Mouse (Mus musculus) liver, embryonic 12.5 days (tissue): Measurements from ENCODE around the gene Tnfrsf17. TPM values are rescaled to one million over a fixed set of nuclear protein-coding genes. Genes with fewer than 3 reads are reported as not detected.

Experiments used
- ATAC-seq: fragments of 200-750 bp; cut with Nextera tagmentation; 2 replicates; pipeline ENCODE4 v1.8.0; 2017; ENCODE audit warnings: moderate number of reproducible peaks, mild to moderate bottlenecking, moderate library complexity
- H3K27ac ChIP-seq: fragments of 300-500 bp; sonication (generic); 2 replicates; pipeline ENCODE4 v1.5.1; 2016; ENCODE audit warnings: mild to moderate bottlenecking
- H3K27me3 ChIP-seq: fragments of 300-500 bp; sonication (generic); replicated peaks from 2 replicates; pipeline ENCODE4 v1.6.1; 2016; ENCODE audit warnings: mild to moderate bottlenecking, moderate library complexity
- H3K36me3 ChIP-seq: fragments of 300-500 bp; sonication (generic); 2 replicates; pipeline ENCODE4 v1.6.1; 2016; ENCODE audit warnings: mild to moderate bottlenecking, moderate library complexity
- H3K4me1 ChIP-seq: fragments of 300-500 bp; sonication (generic); 2 replicates; pipeline ENCODE4 v1.6.1; 2016
- H3K4me2 ChIP-seq: fragments of 300-500 bp; sonication (generic); 2 replicates; pipeline ENCODE4 v1.6.1; 2016; ENCODE audit warnings: mild to moderate bottlenecking, moderate library complexity
- H3K4me3 ChIP-seq: fragments of 300-500 bp; sonication (generic); 2 replicates; pipeline ENCODE4 v1.5.1; 2016; ENCODE audit warnings: mild to moderate bottlenecking, moderate library complexity
- H3K9ac ChIP-seq: fragments of 300-500 bp; sonication (generic); 2 replicates; pipeline ENCODE4 v1.6.1; 2016; ENCODE audit warnings: mild to moderate bottlenecking, moderate library complexity
- H3K9me3 ChIP-seq: fragments of 300-500 bp; sonication (generic); replicated peaks from 2 replicates; pipeline ENCODE4 v1.6.1; 2016; ENCODE audit warnings: mild to moderate bottlenecking, moderate library complexity
- WGBS: fragments of 180-500 bp; shearing (Covaris S2); methylation state at CpG from one replicate; pipeline ENCODE4 v1.1.7; 2016; ENCODE audit not compliant: insufficient replicate concordance; 5-methylcytosine and 5-hydroxymethylcytosine counted together
- polyA plus RNA-seq: library from polyadenylated mRNA; unstranded; fragments of >200 nt; fragmentation: Nextera tagmentation; extraction: Ambion mirVana; gene quantifications from 2 replicates; pipeline ENCODE4 v1.2.1, GENCODE M21; 2016

Tnfrsf17 gene
- polyA plus RNA-seq, 1 experiment from 2014 or later: not detected

DNA sequence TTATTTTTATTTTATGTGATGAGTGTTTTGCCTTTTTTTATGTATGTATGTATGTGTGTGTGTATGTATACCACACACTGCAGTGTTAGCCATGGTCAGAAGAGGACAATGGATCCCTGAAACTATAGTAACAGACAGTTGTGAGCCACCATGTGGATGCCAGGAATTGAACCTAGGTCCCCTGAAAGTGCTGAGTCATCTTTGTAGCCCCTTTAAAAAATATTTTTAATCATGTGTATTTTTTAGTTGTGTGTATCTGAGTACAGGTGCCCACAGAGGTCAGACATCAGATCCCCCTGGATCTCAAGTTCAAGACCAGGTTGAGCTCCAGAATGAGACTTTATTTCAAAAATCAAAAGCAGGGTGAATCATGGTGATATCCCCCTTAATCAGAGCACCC lies 9.9 kb upstream of the Tnfrsf17 start:
- no peaks in the 10 kb centered on the region for H3K9me3 ChIP-seq
- H3K36me3 ChIP-seq: no peaks in the 10 kb centered on the region
- no peak for ATAC-seq
- H3K4me1 ChIP-seq: 0 out of 2 replicates have a peak, but pooled peaks cover 5% of the 10 kb centered on the region
- no peak overlapping the region for H3K27ac ChIP-seq
- no peak overlapping the region for H3K4me3 ChIP-seq
- H3K4me2 ChIP-seq: no peak overlapping the region
- H3K9ac ChIP-seq: no peak overlapping the region
- no peaks in the 10 kb centered on the region for H3K27me3 ChIP-seq

DNA sequence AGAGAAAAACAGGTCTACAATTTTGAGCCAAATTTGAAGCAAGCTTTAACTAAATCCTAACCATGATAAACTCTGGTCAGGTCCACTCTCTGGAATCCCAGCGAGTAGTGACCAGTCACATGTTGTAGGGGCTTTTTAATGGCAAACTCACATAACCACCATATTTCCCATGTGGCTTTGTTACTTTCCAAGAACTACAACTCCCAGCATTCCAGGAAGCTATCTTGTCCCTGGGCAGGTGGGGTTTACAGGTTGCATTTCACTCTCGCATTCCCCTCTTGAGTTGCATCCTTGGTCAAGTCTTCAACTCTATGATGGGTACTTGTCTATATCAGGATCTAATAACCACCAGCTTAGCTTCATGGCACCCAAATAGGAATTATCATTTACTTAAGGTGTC lies 8.1 kb upstream of the Tnfrsf17 start:
- Histone ChIP-seq H3K9me3 (no peaks in the 10 kb centered on the region), H3K4me1 (no peaks in the 10 kb centered on the region), H3K27me3 (no peaks in the 10 kb centered on the region), H3K4me3 (no peak overlapping the region), H3K36me3 (no peaks in the 10 kb centered on the region), H3K4me2 (no peak overlapping the region), H3K27ac (no peak overlapping the region), H3K9ac (no peak overlapping the region)
- ATAC-seq: no peak
- WGBS: 62% methylated on average over 2 of the region's 2 CpGs

DNA sequence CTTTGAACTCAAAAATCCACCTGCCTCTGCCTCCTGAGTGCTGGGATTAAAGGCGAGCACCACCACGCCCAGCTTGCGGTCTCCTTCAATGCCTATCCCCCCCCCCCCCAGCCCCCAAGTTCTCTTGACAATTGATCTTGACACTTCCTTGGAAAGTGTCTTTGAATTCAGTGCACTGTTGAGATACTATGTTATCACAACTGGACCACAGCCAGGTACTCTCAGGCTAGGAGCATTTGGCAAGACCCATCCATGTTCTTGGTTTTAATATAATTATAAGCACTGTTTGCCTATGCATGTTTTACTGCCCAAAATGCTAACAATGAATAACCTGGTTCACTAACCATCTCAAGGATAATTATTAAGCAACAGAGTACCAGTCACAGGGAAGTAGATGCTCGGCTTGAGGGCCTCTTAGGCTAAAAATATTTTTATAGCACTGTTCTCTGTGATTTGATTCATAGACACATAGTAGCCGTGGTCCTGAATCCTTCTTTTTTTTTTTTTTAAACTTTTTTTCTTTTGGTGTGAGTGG lies 2.2 kb downstream of the Tnfrsf17 start:
- Histone ChIP-seq H3K27ac (no peak overlapping the region), H3K36me3 (no peaks in the 10 kb centered on the region), H3K4me1 (no peaks in the 10 kb centered on the region), H3K9ac (no peak overlapping the region), H3K4me2 (no peak overlapping the region), H3K9me3 (no peaks in the 10 kb centered on the region), H3K4me3 (no peak overlapping the region), H3K27me3 (no peaks in the 10 kb centered on the region)
- no peak for ATAC-seq
- 51% methylated on average over 5 of the region's 5 CpGs for WGBS

DNA sequence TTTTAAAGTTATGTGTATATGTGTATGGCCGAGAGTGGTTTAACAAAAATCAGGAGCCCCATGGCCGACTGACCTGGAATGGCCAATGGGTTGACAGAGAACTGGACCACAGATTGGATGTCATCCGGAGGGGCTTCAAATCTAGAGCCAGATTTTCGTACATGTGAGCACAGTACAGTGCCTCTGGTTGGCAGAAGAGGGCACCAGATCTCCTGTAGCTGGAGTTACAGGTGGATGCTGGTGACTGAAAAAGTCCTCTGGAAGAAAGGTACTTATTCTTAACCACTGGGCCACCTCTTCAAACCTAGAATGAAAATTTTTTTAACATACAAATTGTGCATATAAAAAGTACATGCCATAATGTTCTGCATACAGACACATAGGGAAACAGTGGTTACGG lies 3.1 kb downstream of the Tnfrsf17 start:
- H3K4me1 ChIP-seq: no peaks in the 10 kb centered on the region
- no peaks in the 10 kb centered on the region for H3K36me3 ChIP-seq
- no peak overlapping the region for H3K27ac ChIP-seq
- no peak for ATAC-seq
- no peaks in the 10 kb centered on the region for H3K27me3 ChIP-seq
- 63% methylated on average over 5 of the region's 5 CpGs for WGBS
- no peak overlapping the region for H3K4me2 ChIP-seq
- H3K9ac ChIP-seq: no peak overlapping the region
- H3K4me3 ChIP-seq: no peak overlapping the region
- H3K9me3 ChIP-seq: no peaks in the 10 kb centered on the region

DNA sequence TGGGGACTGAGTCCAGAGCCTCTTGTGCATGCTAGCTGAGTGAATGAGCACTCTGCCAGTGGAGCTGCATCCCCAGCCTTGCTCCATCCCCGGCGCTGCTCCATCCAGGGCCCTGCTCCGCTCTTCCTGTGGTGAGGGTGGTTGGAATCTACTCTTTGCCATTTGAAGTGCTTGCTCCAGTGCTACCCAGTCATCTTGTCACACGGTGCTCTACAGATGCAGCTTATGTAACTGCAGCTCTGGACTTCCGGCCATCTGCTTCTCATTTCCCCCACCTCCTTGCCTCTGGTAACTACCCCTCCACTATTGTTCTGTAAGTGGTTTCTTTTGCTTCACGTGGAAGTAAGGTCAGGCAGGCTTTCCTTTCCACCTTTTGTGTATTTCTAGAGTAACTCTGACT lies 3.7 kb downstream of the Tnfrsf17 start:
- ATAC-seq: no peak
- 48% methylated on average over 6 of the region's 6 CpGs for WGBS
- Histone ChIP-seq H3K36me3 (no peaks in the 10 kb centered on the region), H3K27me3 (no peaks in the 10 kb centered on the region), H3K4me3 (no peak overlapping the region), H3K9me3 (no peaks in the 10 kb centered on the region), H3K4me1 (peaks cover 5% of the 10 kb centered on the region), H3K4me2 (no peak overlapping the region), H3K27ac (no peak overlapping the region), H3K9ac (no peak overlapping the region)

DNA sequence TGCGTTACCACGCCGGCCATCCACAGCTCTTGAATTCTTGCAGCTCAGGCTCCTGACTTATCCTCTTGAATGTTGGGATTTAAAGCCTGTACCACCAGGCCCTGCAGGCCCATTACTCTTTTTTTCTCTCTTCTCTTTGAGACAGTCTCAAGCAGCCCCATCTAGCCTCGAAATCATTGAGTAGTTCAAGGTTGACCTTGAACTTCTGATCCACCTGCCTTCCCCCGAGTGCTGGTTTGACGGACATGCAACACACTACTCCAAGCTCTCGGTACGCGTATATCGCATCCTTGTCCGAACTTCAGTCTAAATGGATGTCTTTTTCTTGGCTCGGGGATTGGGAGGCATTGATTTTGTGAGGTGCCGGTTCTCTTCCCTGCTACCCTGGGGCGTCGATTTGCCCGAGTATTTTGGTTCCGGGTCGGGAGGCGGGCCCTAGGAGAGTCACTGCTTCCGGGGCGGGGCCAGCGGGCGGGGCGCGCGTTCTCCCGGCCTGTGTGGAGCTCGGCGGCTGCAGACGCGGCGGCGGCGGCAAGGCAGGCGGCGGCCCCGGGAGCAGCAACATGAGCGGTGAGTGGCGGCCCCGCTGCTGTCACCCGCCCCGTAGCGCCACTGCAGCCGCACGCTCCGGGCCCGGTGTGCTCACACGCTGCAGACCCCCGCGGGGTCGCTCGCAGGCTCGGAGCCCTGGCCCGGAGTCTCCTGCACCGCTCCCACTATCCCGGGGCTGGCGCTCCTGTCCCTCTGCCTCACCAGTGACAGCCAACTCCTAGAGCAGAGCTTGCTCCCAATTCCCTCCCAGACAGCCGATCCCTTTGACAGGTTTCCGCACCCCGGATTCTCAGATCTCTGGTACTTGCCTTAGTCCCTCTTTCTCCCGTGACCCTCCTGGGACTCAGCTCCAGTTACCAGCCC lies 9.1 kb downstream of the Tnfrsf17 start, which contains the start of gene Snx29:
Snx29 (plus strand) TSS at position 500 of the 915 bp plus-strand sequence.
- Histone ChIP-seq H3K27me3 (no peaks in the 10 kb centered on the region), H3K9me3 (no peaks in the 10 kb centered on the region), H3K4me3 (peak within 1 kb of the TSS; percentile 80), H3K27ac (peak within 1 kb of the TSS; percentile 84), H3K4me1 (peaks cover 17% of the 10 kb centered on the region), H3K36me3 (no peaks in the 10 kb centered on the region), H3K4me2 (peak within 1 kb of the TSS; percentile 95), H3K9ac (peak within 1 kb of the TSS; percentile 88)
- peak; percentile 95 for ATAC-seq
- 5% methylated on average over 59 of the region's 61 CpGs for WGBS

DNA sequence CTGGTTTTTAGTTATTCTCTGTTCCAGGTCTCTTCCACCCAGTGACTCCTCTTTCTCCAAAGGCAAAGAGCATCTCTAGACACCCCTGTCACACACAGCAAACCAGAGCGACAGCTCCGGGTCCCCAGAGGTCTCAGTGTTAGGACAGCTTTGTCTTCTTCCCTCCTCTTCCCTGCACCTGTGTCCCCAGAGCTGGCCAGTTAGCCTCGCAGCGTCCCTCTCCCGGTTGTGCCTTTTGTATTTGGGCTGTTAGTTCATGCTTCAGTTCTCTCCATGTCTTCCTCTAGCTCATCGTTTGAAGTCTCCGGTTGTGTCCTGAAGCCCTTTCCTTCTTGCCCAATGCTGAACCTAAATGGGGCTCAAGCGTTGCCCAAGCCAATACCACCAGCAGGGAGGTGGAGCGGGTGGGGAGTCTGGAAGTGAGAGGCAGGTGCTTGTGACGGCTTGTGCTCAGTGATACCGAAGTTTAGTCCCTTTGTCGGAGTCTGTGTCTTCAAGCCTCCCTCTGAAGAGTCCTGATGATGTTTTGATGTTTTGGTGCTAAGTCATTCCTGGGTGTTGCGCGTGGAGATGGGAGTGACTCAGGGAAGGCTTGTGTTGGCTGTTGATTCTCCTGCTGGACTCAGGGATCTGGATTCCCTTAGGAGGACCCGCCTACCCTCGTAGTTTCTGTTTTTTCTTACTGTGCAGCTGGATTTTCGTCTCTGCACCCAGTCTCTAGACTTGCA lies 9.9 kb downstream of the Tnfrsf17 start:
- 10% methylated on average over 17 of the region's 17 CpGs for WGBS
- ATAC-seq: peak; percentile 48
- Histone ChIP-seq H3K4me2 (peak overlapping the region; percentile 95), H3K4me1 (peaks cover 17% of the 10 kb centered on the region), H3K27ac (peak overlapping the region; percentile 84), H3K9me3 (no peaks in the 10 kb centered on the region), H3K4me3 (peak overlapping the region; percentile 80), H3K27me3 (no peaks in the 10 kb centered on the region), H3K9ac (peak overlapping the region; percentile 88), H3K36me3 (no peaks in the 10 kb centered on the region)

DNA sequence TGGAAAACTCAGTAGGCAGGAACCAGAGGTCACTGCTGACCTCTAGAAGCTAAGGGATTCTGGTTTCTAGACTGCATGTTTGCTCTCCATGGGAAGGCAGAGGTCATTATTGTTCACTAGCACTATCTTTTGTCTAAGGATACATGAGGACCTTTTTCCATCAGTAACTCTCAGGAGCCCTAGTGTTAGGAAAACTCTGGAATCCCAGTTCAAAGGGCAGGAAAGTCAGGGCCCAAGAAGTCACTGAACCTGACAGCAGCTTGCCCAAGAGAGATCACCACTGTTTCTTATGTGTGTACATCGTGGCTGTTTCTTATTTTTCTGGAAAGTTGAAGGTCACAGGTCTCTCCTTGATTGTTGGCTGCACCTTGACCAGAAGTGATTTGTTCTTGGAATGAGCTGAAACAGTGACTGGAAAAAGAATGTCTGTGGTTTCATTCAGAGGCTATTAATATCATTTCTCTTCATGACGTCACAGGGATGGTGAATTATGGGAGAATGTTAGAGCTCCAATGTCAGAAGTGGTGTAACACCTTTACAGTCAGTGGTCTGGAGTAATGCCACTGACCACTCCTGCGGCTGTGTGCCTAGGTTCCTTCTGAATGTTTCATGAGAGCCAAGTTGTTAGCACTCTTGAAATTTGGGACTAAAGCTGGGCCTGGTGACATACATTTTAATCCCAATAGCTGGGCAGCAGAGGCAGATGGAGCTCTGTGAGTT lies 16.6 kb downstream of the Tnfrsf17 start:
- no peaks in the 10 kb centered on the region for H3K9me3 ChIP-seq
- no peak overlapping the region for H3K27ac ChIP-seq
- no peak for ATAC-seq
- H3K36me3 ChIP-seq: no peaks in the 10 kb centered on the region
- no peak overlapping the region for H3K4me3 ChIP-seq
- H3K9ac ChIP-seq: no peak overlapping the region
- WGBS: 60% methylated on average over 3 of the region's 3 CpGs
- no peaks in the 10 kb centered on the region for H3K27me3 ChIP-seq
- no peaks in the 10 kb centered on the region for H3K4me1 ChIP-seq
- no peak overlapping the region for H3K4me2 ChIP-seq

DNA sequence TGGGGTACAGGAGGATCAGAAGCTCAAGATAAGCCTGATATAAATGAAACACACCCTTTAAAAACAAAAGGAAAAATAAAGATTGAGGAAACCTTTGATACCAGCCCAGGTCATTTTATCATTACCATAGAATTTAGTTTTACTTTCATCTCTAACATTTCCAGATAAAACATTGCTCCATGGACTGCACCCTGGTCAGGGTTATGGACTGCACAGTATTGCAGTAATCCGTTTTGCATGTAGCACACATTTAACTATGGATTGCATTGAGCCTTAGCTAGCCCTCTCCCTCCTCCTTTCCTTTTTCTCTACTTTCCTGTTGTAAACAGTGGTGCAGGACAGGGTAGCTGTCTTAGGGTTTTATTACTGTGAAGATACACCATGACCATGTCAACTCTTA lies 17.4 kb downstream of the Tnfrsf17 start:
- Histone ChIP-seq H3K27me3 (no peaks in the 10 kb centered on the region), H3K27ac (no peak overlapping the region), H3K36me3 (no peaks in the 10 kb centered on the region), H3K4me1 (no peaks in the 10 kb centered on the region), H3K9me3 (no peaks in the 10 kb centered on the region), H3K4me2 (no peak overlapping the region), H3K9ac (no peak overlapping the region), H3K4me3 (no peak overlapping the region)
- no peak for ATAC-seq
- WGBS: 64% methylated on average over 1 of the region's 1 CpGs

DNA sequence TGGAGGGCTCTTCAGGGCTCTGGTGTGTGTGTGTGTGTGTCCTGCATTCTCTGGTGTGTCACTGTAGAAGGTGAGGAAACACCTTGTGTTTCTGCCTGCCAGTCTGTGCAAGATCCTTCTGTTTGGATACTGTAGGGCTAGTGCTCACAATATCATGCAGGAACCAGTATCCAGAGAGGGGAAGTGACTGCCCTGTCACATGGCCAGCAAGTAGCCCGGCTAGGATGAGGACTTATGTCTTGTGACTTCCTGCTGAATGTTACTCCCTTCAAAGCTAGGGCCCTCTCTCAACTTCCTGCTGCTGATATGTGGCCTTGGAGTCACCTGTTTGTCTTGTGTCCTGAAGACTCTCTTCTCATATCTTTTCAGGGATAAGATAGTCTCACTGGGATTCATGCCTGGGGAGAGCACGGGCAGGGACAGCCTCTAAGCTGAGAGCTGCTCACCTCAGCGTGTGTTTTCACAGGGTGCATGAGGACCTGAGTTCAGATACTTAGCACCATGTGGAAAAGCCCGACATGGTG lies 29.7 kb downstream of the Tnfrsf17 start:
- no peaks in the 10 kb centered on the region for H3K9me3 ChIP-seq
- H3K27me3 ChIP-seq: no peaks in the 10 kb centered on the region
- no peaks in the 10 kb centered on the region for H3K36me3 ChIP-seq
- H3K4me3 ChIP-seq: no peak overlapping the region
- 0 out of 2 replicates have a peak, but pooled peaks cover 4% of the 10 kb centered on the region for H3K4me1 ChIP-seq
- peak; percentile 42 for ATAC-seq
- H3K9ac ChIP-seq: no peak overlapping the region
- 40% methylated on average over 4 of the region's 4 CpGs for WGBS
- no peak overlapping the region for H3K4me2 ChIP-seq
- peak overlapping the region; percentile 45; the same call in 1 of the 2 replicates for H3K27ac ChIP-seq

DNA sequence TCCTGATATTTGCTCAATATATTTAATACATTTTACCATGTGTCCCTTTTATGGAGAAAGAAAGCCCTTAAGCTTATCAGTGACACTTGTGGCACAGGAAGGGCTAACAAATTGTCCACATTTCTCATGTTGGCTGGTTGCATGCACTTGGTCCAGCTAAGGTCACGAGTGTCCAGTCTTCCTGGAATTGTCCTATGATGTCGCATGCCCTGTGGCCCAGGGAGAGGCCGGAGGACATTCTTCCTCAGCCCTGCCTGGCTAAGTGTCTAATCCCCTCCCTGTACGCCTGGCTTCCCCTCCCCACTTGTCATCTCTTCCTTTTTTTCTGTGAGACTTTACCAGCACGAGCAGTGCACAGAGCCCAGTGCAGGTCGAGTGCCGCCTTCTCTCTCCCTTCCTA lies 38.3 kb downstream of the Tnfrsf17 start:
- Histone ChIP-seq H3K27me3 (no peaks in the 10 kb centered on the region), H3K36me3 (no peaks in the 10 kb centered on the region), H3K9ac (no peak overlapping the region), H3K9me3 (no peaks in the 10 kb centered on the region), H3K4me1 (peaks cover 8% of the 10 kb centered on the region), H3K27ac (no peak overlapping the region), H3K4me3 (no peak overlapping the region), H3K4me2 (no peak overlapping the region)
- ATAC-seq: no peak
- WGBS: 39% methylated on average over 7 of the region's 7 CpGs
